ENCODE assay signal across 11 mouse cellular contexts in genomic region chr13:28887098-28887497, GRCm38 (mm10).
DNase-seq lines count a peak whose midpoint lies in the region; ATAC-seq and TF ChIP-seq lines count a peak whose summit lies in the region.
"Had no signal": no experiment of that assay in that cellular context is flagged by ENCODE, and none has a peak within 500 bp of the region (broad histone marks: within the 10 kb centered on the region; RNA-seq: fewer than 3 reads in every experiment).

No protein-coding gene starts in this region.

- no peak for DNase-seq in heart, embryonic 10.5 days (ENCODE audit: low spot score)
- no peak for DNase-seq in heart, postnatal 14 days
- DNase-seq in lung, adult 2 months, result no peak
- no peak for DNase-seq in thymus, postnatal 25 days
- DNase-seq in frontal cortex, postnatal 14 days (ENCODE audit: low spot score in 2 of 2), result no peak
- DNase-seq: adrenal gland, postnatal 25 days; cerebellum, postnatal 25 days; kidney, adult 18-20 months had no signal

- peak overlapping the region; percentile 30; the same call in 1 of the 2 replicates for H3K4me2 ChIP-seq in lung, embryonic 16.5 days (ENCODE audit: low read depth, low read length)
- peak overlapping the region; percentile 28; the same call in 1 of the 2 replicates for H3K4me2 ChIP-seq in hindbrain, embryonic 16.5 days (ENCODE audit: low read length)
- H3K4me2 ChIP-seq in neural tube, embryonic 12.5 days (replicated peaks), result peak overlapping the region; percentile 75

- intact Hi-C loops in heart, postnatal 14 days (cut with DNase I), result loop anchor here (5.0 to 10.0 kb wide), 3 partner anchors 115 to 472 kb away; no protein-coding TSS in a partner anchor

- H3K4me3 ChIP-seq in heart, embryonic 10.5 days, result peak overlapping the region; percentile 39
- H3K4me3 ChIP-seq in lung, embryonic 16.5 days (ENCODE audit: low read length), result no peak overlapping the region; the same call in 1 of the 2 replicates
- H3K4me3 ChIP-seq in lung, adult 2 months (replicated peaks; ENCODE audit: extremely low read depth, low read depth, low read length), result no peak overlapping the region
- no peak overlapping the region for H3K4me3 ChIP-seq in hindbrain, embryonic 16.5 days (ENCODE audit: low read length)
- no peak overlapping the region for H3K4me3 ChIP-seq in neural tube, embryonic 12.5 days

- no peak for TF ChIP-seq POLR2A in lung, adult 2 months (IDR thresholded peaks at IDR 0.05; ENCODE audit: borderline replicate concordance, extremely low read depth, low read depth, low read length)

- no peaks in the 10 kb centered on the region for H3K9me3 ChIP-seq in heart, embryonic 10.5 days
- no peaks in the 10 kb centered on the region for H3K9me3 ChIP-seq in lung, embryonic 16.5 days (ENCODE audit: control insufficient read depth, low read length)
- no peaks in the 10 kb centered on the region for H3K9me3 ChIP-seq in hindbrain, embryonic 16.5 days (ENCODE audit: control insufficient read depth, low read length)
- H3K9me3 ChIP-seq in neural tube, embryonic 12.5 days, result no peaks in the 10 kb centered on the region

- ATAC-seq in lung, embryonic 16.5 days (ENCODE audit: low read depth), result no peak
- ATAC-seq in hindbrain, embryonic 16.5 days, result no peak
- no peak for ATAC-seq in neural tube, embryonic 12.5 days (ENCODE audit: low FRiP score, low read depth)

- TF ChIP-seq CTCF in lung, adult 2 months (IDR thresholded peaks at IDR 0.05; ENCODE audit: insufficient read depth, low read length), result no peak

- H3K9ac ChIP-seq in lung, embryonic 16.5 days (ENCODE audit: low read length), result no peak overlapping the region
- H3K9ac ChIP-seq in hindbrain, embryonic 16.5 days (ENCODE audit: low read depth, low read length), result no peak overlapping the region
- H3K9ac ChIP-seq in neural tube, embryonic 12.5 days, result no peak overlapping the region

- 4% methylated on average over 13 of the region's 13 CpGs for WGBS in heart, embryonic 10.5 days
- WGBS in lung, embryonic 16.5 days, result 21% methylated on average over 13 of the region's 13 CpGs
- WGBS in lung, adult 2 months, result 38% methylated on average over 13 of the region's 13 CpGs
- WGBS in hindbrain, embryonic 16.5 days, result 15% methylated on average over 13 of the region's 13 CpGs
- 9% methylated on average over 13 of the region's 13 CpGs for WGBS in neural tube, embryonic 12.5 days

- H3K4me1 ChIP-seq in heart, embryonic 10.5 days, result peaks cover 15% of the 10 kb centered on the region; the same call in 1 of the 2 replicates
- peaks cover 14% of the 10 kb centered on the region for H3K4me1 ChIP-seq in lung, embryonic 16.5 days (replicated peaks; ENCODE audit: control insufficient read depth, insufficient read depth, low read length)
- 0 out of 2 replicates have a peak, but pooled peaks cover 1% of the 10 kb centered on the region for H3K4me1 ChIP-seq in lung, adult 2 months (ENCODE audit: control insufficient read depth, insufficient read depth, low read length)
- H3K4me1 ChIP-seq in hindbrain, embryonic 16.5 days (ENCODE audit: control insufficient read depth, insufficient read depth, low read depth, low read length), result peaks cover 12% of the 10 kb centered on the region
- H3K4me1 ChIP-seq in neural tube, embryonic 12.5 days, result peaks cover 28% of the 10 kb centered on the region

- H3K27me3 ChIP-seq in heart, embryonic 10.5 days (ENCODE audit: insufficient read depth, poor library complexity, severe bottlenecking), result peaks cover 44% of the 10 kb centered on the region
- no peaks in the 10 kb centered on the region for H3K27me3 ChIP-seq in lung, embryonic 16.5 days (ENCODE audit: control insufficient read depth, insufficient read depth, low read depth, low read length)
- H3K27me3 ChIP-seq in hindbrain, embryonic 16.5 days (replicated peaks; ENCODE audit: control insufficient read depth, insufficient read depth, low read length), result peaks cover 6% of the 10 kb centered on the region
- H3K27me3 ChIP-seq in neural tube, embryonic 12.5 days (replicated peaks), result peaks cover 7% of the 10 kb centered on the region; the same call in 1 of the 2 replicates

- no peaks in the 10 kb centered on the region for H3K36me3 ChIP-seq in heart, embryonic 10.5 days
- no peaks in the 10 kb centered on the region for H3K36me3 ChIP-seq in lung, embryonic 16.5 days (ENCODE audit: control insufficient read depth, insufficient read depth, low read length)
- H3K36me3 ChIP-seq in hindbrain, embryonic 16.5 days (ENCODE audit: control insufficient read depth, insufficient read depth, low read length), result no peaks in the 10 kb centered on the region
- H3K36me3 ChIP-seq in neural tube, embryonic 12.5 days, result no peaks in the 10 kb centered on the region

- H3K27ac ChIP-seq in heart, embryonic 10.5 days, result no peak overlapping the region
- no peak overlapping the region for H3K27ac ChIP-seq in lung, embryonic 16.5 days (ENCODE audit: low read length)
- no peak overlapping the region for H3K27ac ChIP-seq in hindbrain, embryonic 16.5 days (ENCODE audit: low read depth, low read length)
- no peak overlapping the region for H3K27ac ChIP-seq in neural tube, embryonic 12.5 days
